Mouse (Mus musculus): ENCODE data around the gene Tbl3.
A peak's percentile ranks its signal among the peaks of the same experiment; 100 is the strongest.
"Not testable (repeated sequence)": the region's sequence is repeated elsewhere in the genome, so short reads cannot be mapped to it uniquely, and the experiment has no call there.

Tbl3 gene

GRCm38 (mm10) chr17:24696011-24696697 lies 11.3 kb downstream of the Tbl3 start, which contains the start of the genes Gfer and Noxo1:
Gene Gfer (minus strand): TSS chr17:24696156.
Gene Noxo1 (plus strand): TSS chr17:24696234.
- DNase-seq (ENCODE audit: low spot score): peak; percentile 74

- DNase-seq (ENCODE audit: low spot score): no peak
Measured at GRCm38 (mm10) chr17:24695326-24696010, 12.0 kb downstream of the Tbl3 start.

GRCm38 (mm10) chr17:24692385-24692784 lies 15.1 kb downstream of the Tbl3 start:
- no peak for DNase-seq (ENCODE audit: low spot score)

- no peak for DNase-seq (ENCODE audit: low spot score)
Measured at GRCm38 (mm10) chr17:24689251-24690081, 18.0 kb downstream of the Tbl3 start, which contains the start of gene Syngr3. Gene Syngr3 (minus strand): TSS chr17:24689955.

GRCm38 (mm10) chr17:24687599-24687998 lies 19.9 kb downstream of the Tbl3 start:
- no peak for DNase-seq (ENCODE audit: low spot score)

- DNase-seq (ENCODE audit: low spot score): peak; percentile 61
Measured at GRCm38 (mm10) chr17:24687146-24687595, 20.3 kb downstream of the Tbl3 start.

- peak; percentile 52 for DNase-seq (ENCODE audit: low spot score)
Measured at GRCm38 (mm10) chr17:24686514-24686913, 20.9 kb downstream of the Tbl3 start.

GRCm38 (mm10) chr17:24677500-24678080 lies 29.9 kb downstream of the Tbl3 start:
- no peak for DNase-seq (ENCODE audit: low spot score)

GRCm38 (mm10) chr17:24676877-24677276 lies 30.6 kb downstream of the Tbl3 start:
- DNase-seq (ENCODE audit: low spot score): no peak

GRCm38 (mm10) chr17:24676187-24676586 lies 31.3 kb downstream of the Tbl3 start:
- DNase-seq (ENCODE audit: low spot score): peak; percentile 73

- DNase-seq (ENCODE audit: low spot score): no peak
Measured at GRCm38 (mm10) chr17:24674277-24674676, 33.2 kb downstream of the Tbl3 start.

- no peak for DNase-seq (ENCODE audit: low spot score)
Measured at GRCm38 (mm10) chr17:24672141-24672540, 35.3 kb downstream of the Tbl3 start.

- DNase-seq (ENCODE audit: low spot score): no peak
Measured at GRCm38 (mm10) chr17:24671346-24671745, 36.1 kb downstream of the Tbl3 start.

GRCm38 (mm10) chr17:24670246-24670844 lies 37.1 kb downstream of the Tbl3 start:
- DNase-seq (ENCODE audit: low spot score): no peak

- DNase-seq (ENCODE audit: low spot score): peak; percentile 96
Measured at GRCm38 (mm10) chr17:24669545-24670245, 37.8 kb downstream of the Tbl3 start, which contains the start of gene Zfp598. Gene Zfp598 (plus strand): TSS chr17:24669687.

GRCm38 (mm10) chr17:24669214-24669544 lies 38.3 kb downstream of the Tbl3 start:
- DNase-seq (ENCODE audit: low spot score): not testable (repeated sequence)

- peak; percentile 68 for DNase-seq (ENCODE audit: low spot score)
Measured at GRCm38 (mm10) chr17:24667416-24667815, 40.0 kb downstream of the Tbl3 start.

GRCm38 (mm10) chr17:24667011-24667410 lies 40.4 kb downstream of the Tbl3 start:
- DNase-seq (ENCODE audit: low spot score): not testable (repeated sequence)

GRCm38 (mm10) chr17:24658017-24658758 lies 49.3 kb downstream of the Tbl3 start, which contains the start of gene Npw:
Gene Npw (minus strand): TSS chr17:24658457.
- peak; percentile 14 for DNase-seq (ENCODE audit: low spot score)

GRCm38 (mm10) chr17:24654969-24655368 lies 52.5 kb downstream of the Tbl3 start:
- DNase-seq (ENCODE audit: low spot score): no peak

Data from T-cell, adult 2 months (primary cell).